Mouse (Mus musculus): ENCODE data around the gene Ocln. TPM values are rescaled to one million over a fixed set of nuclear protein-coding genes. Genes with fewer than 3 reads are reported as not detected.

The Ocln gene
- polyA plus RNA-seq (2012; rRNA removed; ENCODE audit: low replicate concordance): 7.1 and 13.3 TPM in 2 replicates

DNA sequence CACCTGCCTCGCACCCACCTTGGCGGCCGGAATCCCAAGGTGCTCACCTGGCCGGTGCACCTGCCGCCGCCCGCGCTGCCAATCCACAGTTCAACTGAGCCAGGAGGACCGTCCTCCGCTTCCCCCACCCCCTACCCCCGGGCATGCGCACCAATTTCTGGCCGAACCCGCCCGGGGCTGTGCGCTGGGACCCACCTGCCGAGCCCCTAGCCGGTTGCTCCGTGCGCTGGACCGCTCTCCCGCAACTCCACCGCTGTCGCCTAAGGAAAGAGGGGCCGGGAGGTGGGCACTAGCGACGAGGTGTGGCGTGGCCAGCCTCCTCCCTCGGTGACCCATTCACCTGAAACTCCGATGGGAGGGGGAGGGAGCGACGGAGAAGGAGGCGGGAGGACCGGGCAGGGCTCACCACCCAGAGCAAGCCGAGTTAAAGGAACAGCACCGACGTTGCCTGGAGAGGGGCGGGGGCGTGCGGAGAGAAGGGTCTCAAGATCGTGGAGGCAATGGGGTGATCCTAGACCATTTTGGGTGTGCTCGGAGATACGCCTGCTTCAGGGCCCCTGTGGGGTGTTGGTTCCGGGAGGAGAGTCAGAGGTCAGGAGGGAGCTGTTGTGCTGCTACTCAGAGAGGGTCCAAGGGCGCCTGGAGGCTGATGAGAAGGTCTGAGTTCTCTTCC, at the start of gene Ocln:
Gene Ocln (minus strand): TSS at position 350 of the 673 bp plus-strand sequence.

DNA sequence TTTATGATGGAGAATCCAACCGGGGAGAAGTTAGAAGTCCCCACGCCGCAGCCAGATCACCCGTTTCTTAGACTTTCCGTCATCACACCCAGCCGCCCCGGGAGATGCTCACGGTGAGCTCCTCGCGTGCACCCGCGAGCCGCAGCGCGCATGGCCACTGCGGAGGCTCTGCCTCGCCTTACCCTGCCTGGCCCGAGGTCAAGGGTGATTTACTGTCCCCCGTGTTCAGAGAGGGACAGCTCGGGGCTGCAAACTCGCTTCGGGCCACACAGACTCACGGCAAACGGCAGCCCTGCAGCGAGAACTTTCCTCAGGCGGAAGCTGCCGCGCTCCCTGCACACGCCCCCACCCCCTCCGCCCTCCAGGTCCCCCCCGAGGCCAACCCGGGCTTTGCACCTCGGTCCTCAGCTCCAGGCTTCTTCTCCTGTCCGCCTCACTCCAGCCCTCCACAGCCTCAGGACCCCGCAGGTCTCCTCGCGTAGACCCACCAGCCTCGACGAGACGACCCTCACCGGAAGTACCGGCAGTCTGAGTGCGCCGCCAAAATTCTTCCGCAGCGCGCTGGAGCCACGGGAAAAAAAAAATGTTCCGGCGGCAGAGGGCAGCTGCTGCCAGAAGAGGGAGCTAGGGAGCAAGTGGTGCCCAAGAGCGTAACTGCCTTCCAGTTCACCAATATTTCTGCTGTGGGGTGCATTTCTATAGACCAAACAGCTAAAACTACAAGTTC, 60.3 kb downstream of the Ocln start, which contains the start of gene Gtf2h2:
Gene Gtf2h2 (minus strand): TSS at position 519 of the 727 bp plus-strand sequence.

DNA sequence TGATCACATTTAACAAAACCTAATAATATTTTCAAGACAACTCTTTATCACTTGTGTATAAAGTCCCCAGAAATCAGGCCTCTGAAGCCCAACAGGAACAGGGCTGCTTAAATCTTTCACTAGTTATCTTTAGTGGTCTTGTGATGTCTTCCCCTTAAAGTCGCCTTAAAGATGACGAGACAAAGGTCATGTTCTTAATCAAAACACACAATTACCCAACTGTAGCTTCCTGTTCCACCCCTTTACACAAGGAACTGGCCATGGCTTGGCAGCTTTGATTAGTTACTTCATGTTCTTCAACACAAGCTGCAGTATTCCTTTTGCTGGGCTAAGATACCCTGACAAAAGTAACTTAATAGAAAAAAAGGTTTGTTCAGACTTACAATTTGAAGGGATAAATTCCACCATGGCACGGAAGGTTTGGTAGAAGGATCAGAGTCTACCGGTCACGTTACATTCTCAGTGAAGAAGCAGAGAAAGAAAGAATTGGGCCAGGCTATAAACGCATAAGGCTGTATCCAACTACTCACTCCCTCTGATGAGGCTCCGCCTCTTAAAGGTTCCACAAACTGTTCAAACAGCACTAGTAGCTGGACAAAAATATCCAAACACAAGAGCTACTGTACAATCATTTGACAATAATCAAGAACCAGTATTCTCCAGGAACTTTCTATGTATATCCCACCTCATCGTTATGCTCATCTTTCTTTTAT, 99.9 kb downstream of the Ocln start, which contains the start of gene Naip1:
Gene Naip1 (minus strand): TSS at position 455 of the 713 bp plus-strand sequence.

Other genes with a start within 250 kb of the Ocln start
- gene Naip6, start 235.0 kb downstream of the Ocln start, polyA plus RNA-seq (2012; rRNA removed; ENCODE audit: low replicate concordance): 10.3 and 10.7 TPM in 2 replicates
- gene Naip1, start 99.8 kb downstream of the Ocln start, polyA plus RNA-seq (2012; rRNA removed; ENCODE audit: low replicate concordance): 3.8 TPM in 2 replicates
- gene Gtf2h2, start 60.1 kb downstream of the Ocln start, polyA plus RNA-seq (2012; rRNA removed; ENCODE audit: low replicate concordance): 5.7 and 19.7 TPM in 2 replicates
- 10.9 and 11.8 TPM in 2 replicates for gene Marveld2, start 64.3 kb upstream of the Ocln start, polyA plus RNA-seq (2012; rRNA removed; ENCODE audit: low replicate concordance)
- 4.9 and 6.0 TPM in 2 replicates for gene Ak6, start 98.3 kb upstream of the Ocln start, polyA plus RNA-seq (2012; rRNA removed; ENCODE audit: low replicate concordance)
- gene Rad17, start 98.3 kb upstream of the Ocln start, polyA plus RNA-seq (2012; rRNA removed; ENCODE audit: low replicate concordance): 0.78 and 1.2 TPM in 2 replicates
- gene Taf9, start 98.9 kb upstream of the Ocln start, polyA plus RNA-seq (2012; rRNA removed; ENCODE audit: low replicate concordance): 0.17 and 0.68 TPM in 2 replicates
- 0.07 and 0.50 TPM in 2 replicates for gene Ccdc125, start 117.0 kb upstream of the Ocln start, polyA plus RNA-seq (2012; rRNA removed; ENCODE audit: low replicate concordance)
- 5.8 and 6.3 TPM in 2 replicates for gene Cdk7, start 178.2 kb upstream of the Ocln start, polyA plus RNA-seq (2012; rRNA removed; ENCODE audit: low replicate concordance)
- gene Mrps36, start 191.9 kb upstream of the Ocln start, polyA plus RNA-seq (2012; rRNA removed; ENCODE audit: low replicate concordance): 38.1 and 46.0 TPM in 2 replicates
- 0.19 and 0.36 TPM in 2 replicates for gene Cenph, start 223.2 kb upstream of the Ocln start, polyA plus RNA-seq (2012; rRNA removed; ENCODE audit: low replicate concordance)
- 5.4 and 5.5 TPM in 2 replicates for gene Ccnb1, start 233.9 kb upstream of the Ocln start, polyA plus RNA-seq (2012; rRNA removed; ENCODE audit: low replicate concordance)

All from duodenum, adult 2 months (tissue).